Mouse (Mus musculus): ENCODE results near the gene Ppbp. TPM values are rescaled to one million over a fixed set of nuclear protein-coding genes. Genes with fewer than 3 reads are reported as not detected.
"Not testable (repeated sequence)": the region's sequence is repeated elsewhere in the genome, so short reads cannot be mapped to it uniquely, and the experiment has no call there.

Gene Ppbp
- polyA plus RNA-seq, 1 experiment: 1.5 TPM

DNA sequence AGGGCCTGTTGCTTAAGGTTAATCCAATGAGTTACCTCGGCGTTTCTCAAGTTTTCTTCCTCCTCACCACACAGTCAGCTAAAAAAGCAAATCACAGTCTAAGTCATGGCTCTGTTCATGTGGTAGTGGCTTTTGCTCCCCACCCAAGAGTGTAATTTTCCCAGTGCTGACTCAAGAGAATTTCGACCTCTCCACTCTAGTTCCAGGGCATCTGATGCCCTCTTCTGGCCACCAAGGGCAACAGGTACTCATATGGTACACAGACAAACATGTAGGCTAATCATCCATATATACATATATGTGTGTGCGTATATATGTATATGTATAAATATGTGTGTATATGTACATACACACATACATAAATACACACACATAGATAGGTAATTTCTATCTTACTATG is 19.8 kb downstream of the Ppbp start:
- no peaks in the 10 kb centered on the region for H3K27me3 ChIP-seq (replicated peaks; ENCODE audit: control insufficient read depth, insufficient read depth, low read length)
- H3K4me1 ChIP-seq (ENCODE audit: control insufficient read depth, insufficient read depth, low read length): no peaks in the 10 kb centered on the region
- peak; percentile 46 for TF ChIP-seq CTCF (conservative IDR thresholded peaks at IDR 0.05; ENCODE audit: insufficient read depth, insufficient read length, low read depth, low read length)
- no peak for TF ChIP-seq POLR2A (IDR thresholded peaks at IDR 0.05; ENCODE audit: low read depth, low read length)
- DNase-seq: no peak
- no peaks in the 10 kb centered on the region for H3K36me3 ChIP-seq (ENCODE audit: control insufficient read depth, insufficient read depth, low read length)
- 91% methylated on average over 4 of the region's 4 CpGs for WGBS
- no peak overlapping the region for H3K27ac ChIP-seq (ENCODE audit: insufficient read depth, low read depth, low read length)
- no peak overlapping the region for H3K4me3 ChIP-seq (ENCODE audit: insufficient read depth, low read depth, low read length)

DNA sequence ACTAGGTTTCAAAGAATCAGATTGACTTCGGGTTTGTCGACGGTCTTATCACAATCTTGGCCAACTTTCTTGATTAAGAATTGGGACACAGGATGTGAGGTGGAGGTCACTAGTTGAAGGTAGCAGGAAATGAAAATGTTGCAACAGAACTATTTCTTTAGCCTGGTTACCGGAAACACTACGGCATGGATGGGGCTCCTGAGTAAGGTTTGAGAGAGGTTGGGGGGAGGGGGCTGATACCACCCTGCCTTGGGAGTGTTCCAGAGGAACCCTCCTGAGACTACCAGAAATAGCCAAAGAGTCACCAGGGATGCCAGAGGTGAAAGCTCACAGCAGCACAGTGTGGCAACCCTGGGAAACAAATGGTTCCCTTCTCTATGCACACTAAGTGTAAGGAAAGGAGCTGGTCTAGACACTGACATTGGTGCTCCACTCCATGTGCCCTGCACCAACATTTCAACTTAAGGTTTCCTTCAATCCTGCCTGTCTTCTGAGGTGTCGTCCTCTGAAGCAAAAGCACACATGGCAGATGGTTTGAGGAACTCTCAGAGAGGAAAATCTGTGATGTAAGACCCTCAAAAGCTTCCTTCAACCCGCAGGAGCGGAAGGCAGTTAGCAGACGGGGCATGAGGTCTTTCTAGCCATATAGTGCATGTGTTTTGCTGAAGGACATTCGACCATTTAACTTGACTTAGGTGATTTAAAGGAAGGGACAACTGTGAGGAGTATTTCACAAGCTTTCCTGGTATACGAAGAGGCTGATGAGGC is 21.2 kb downstream of the Ppbp start:
- TF ChIP-seq POLR2A (IDR thresholded peaks at IDR 0.05; ENCODE audit: low read depth, low read length) (no peak), CTCF (conservative IDR thresholded peaks at IDR 0.05; ENCODE audit: insufficient read depth, insufficient read length, low read depth, low read length) (no peak)
- no peaks in the 10 kb centered on the region for H3K4me1 ChIP-seq (ENCODE audit: control insufficient read depth, insufficient read depth, low read length)
- 0 out of 2 replicates have a peak overlapping the region, but pooled peaks have one; percentile 12 for H3K27ac ChIP-seq (ENCODE audit: insufficient read depth, low read depth, low read length)
- no peaks in the 10 kb centered on the region for H3K27me3 ChIP-seq (replicated peaks; ENCODE audit: control insufficient read depth, insufficient read depth, low read length)
- peak; percentile 51 for DNase-seq
- no peaks in the 10 kb centered on the region for H3K36me3 ChIP-seq (ENCODE audit: control insufficient read depth, insufficient read depth, low read length)
- 38% methylated on average over 11 of the region's 11 CpGs for WGBS
- no peak overlapping the region for H3K4me3 ChIP-seq (ENCODE audit: insufficient read depth, low read depth, low read length)

DNA sequence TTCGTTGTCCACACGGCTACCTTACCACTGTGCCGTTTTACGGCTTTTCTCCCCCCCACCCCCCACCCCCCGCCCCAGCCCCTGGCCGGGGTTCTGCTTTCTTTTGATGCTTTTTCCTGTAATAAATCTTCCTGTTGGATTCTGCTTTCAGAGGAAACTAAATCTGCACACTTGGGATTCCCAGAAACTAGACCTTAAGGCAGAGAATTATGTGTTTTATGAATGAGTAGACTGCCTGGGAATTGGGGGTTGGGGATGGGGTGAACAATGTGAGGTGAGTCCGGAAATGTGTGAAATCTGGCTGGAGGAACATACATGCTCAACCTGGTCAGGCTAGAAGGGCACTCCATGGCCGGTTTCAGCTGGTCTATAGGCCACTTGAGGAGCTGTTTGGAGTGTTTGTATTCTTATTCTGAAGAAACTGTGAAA is 21.8 kb downstream of the Ppbp start:
- Histone ChIP-seq H3K36me3 (ENCODE audit: control insufficient read depth, insufficient read depth, low read length) (no peaks in the 10 kb centered on the region), H3K27me3 (replicated peaks; ENCODE audit: control insufficient read depth, insufficient read depth, low read length) (no peaks in the 10 kb centered on the region), H3K4me3 (ENCODE audit: insufficient read depth, low read depth, low read length) (no peak overlapping the region), H3K27ac (ENCODE audit: insufficient read depth, low read depth, low read length) (no peak overlapping the region), H3K4me1 (ENCODE audit: control insufficient read depth, insufficient read depth, low read length) (no peaks in the 10 kb centered on the region)
- WGBS: 20% methylated on average over 8 of the region's 8 CpGs
- peak; percentile 14 for DNase-seq
- TF ChIP-seq POLR2A (IDR thresholded peaks at IDR 0.05; ENCODE audit: low read depth, low read length) (no peak), CTCF (conservative IDR thresholded peaks at IDR 0.05; ENCODE audit: insufficient read depth, insufficient read length, low read depth, low read length) (no peak)

DNA sequence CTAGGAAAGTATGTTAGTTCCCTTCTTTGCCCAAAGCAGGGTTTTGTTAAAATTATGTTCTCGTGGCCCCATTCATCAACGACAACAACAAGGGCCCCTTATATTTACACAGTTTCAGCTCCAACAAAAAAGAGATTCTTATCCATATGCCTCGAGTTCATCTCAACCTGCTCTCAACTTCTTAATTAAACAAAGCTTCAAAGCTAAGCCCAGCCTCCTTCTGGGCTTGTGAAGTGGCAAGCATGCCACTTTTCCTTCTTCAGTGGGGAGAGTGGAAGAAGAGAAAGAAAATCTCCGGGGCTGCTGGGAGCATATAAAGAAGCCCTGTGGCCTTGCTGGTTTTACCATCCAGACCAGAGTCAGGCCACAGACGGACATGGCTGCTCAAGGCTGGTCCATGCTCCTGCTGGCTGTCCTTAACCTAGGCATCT is 25.9 kb downstream of the Ppbp start, which contains the start of gene Cxcl15:
Cxcl15 (plus strand) TSS at position 340 of the 431 bp plus-strand sequence.
- H3K27me3 ChIP-seq (replicated peaks; ENCODE audit: control insufficient read depth, insufficient read depth, low read length): no peaks in the 10 kb centered on the region
- no peak within 1 kb of the TSS for H3K27ac ChIP-seq (ENCODE audit: insufficient read depth, low read depth, low read length)
- 68% methylated on average over 5 of the region's 5 CpGs for WGBS
- DNase-seq: no peak
- TF ChIP-seq POLR2A (IDR thresholded peaks at IDR 0.05; ENCODE audit: low read depth, low read length) (no peak), CTCF (conservative IDR thresholded peaks at IDR 0.05; ENCODE audit: insufficient read depth, insufficient read length, low read depth, low read length) (no peak)
- H3K4me1 ChIP-seq (ENCODE audit: control insufficient read depth, insufficient read depth, low read length): no peaks in the 10 kb centered on the region
- no peaks in the 10 kb centered on the region for H3K36me3 ChIP-seq (ENCODE audit: control insufficient read depth, insufficient read depth, low read length)
- no peak within 1 kb of the TSS for H3K4me3 ChIP-seq (ENCODE audit: insufficient read depth, low read depth, low read length)

DNA sequence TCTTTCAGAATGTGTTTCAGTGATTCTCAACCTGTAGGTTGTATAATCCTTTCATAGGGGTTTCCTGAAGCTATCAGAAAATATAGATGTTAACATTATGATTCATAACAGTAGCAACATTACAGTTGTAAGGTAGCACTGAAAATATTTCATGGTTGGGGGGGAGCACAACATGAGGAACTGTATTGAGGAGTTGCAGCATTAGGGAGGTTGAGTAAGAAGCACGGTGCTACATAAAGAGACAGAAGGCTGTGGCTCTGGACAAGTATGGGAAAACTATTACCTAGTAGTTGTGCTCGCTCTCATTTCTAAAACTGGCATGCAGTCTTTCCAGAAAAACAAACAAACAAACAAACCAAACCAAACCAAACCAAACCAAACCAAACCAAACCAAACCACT is 27.1 kb downstream of the Ppbp start:
- H3K36me3 ChIP-seq (ENCODE audit: control insufficient read depth, insufficient read depth, low read length); H3K27ac ChIP-seq (ENCODE audit: insufficient read depth, low read depth, low read length); DNase-seq; H3K4me3 ChIP-seq (ENCODE audit: insufficient read depth, low read depth, low read length); H3K4me1 ChIP-seq (ENCODE audit: control insufficient read depth, insufficient read depth, low read length); H3K27me3 ChIP-seq (replicated peaks; ENCODE audit: control insufficient read depth, insufficient read depth, low read length): not testable (repeated sequence)
- WGBS: 92% methylated on average over 2 of the region's 2 CpGs

DNA sequence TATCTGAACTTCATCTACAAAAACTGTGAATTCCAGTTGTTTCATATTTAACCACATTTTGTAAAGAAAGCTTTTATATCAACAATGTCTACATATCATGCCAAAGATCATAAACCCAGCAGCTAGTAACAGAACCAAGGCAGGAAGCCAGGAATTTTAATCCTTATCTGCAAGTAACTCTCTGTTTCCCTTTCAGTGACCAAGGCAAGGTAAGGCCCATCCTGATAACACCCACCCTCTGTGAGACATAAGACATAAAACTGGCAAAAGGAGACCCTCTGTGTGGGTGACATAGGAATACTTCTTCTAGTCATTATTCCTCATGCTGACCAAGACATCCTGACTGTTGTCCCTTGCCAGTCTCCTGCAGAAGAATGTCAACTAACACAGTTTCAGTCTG is 36.3 kb downstream of the Ppbp start:
- no peak overlapping the region for H3K4me3 ChIP-seq (ENCODE audit: insufficient read depth, low read depth, low read length)
- no peaks in the 10 kb centered on the region for H3K27me3 ChIP-seq (replicated peaks; ENCODE audit: control insufficient read depth, insufficient read depth, low read length)
- no peaks in the 10 kb centered on the region for H3K36me3 ChIP-seq (ENCODE audit: control insufficient read depth, insufficient read depth, low read length)
- TF ChIP-seq POLR2A (IDR thresholded peaks at IDR 0.05; ENCODE audit: low read depth, low read length) (no peak), CTCF (conservative IDR thresholded peaks at IDR 0.05; ENCODE audit: insufficient read depth, insufficient read length, low read depth, low read length) (no peak)
- H3K27ac ChIP-seq (ENCODE audit: insufficient read depth, low read depth, low read length): no peak overlapping the region
- DNase-seq: no peak
- no peaks in the 10 kb centered on the region for H3K4me1 ChIP-seq (ENCODE audit: control insufficient read depth, insufficient read depth, low read length)

DNA sequence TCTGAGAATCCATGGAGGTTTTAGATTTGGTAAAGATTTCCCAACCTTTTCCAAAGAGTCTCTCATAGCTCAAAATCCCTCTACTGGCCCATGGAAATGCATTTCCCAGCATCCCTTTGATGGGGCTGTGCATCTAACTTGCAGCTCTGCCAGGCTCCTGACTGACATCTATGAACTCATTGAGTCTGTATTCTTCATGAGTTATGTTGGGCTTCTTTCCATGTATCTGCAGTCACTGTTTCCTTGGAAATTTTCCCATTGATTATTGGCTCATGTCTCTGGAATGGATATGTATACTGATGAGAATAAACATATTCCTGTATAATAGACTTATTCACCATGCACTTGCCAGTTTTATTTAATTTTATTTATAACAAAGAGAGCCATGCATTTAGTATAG is 37.7 kb downstream of the Ppbp start:
- no peak for DNase-seq

More for the DNA sequence above, 37.7 kb downstream of the Ppbp start:
- Histone ChIP-seq H3K4me3 (ENCODE audit: insufficient read depth, low read depth, low read length) (no peak overlapping the region), H3K4me1 (ENCODE audit: control insufficient read depth, insufficient read depth, low read length) (no peaks in the 10 kb centered on the region), H3K27ac (ENCODE audit: insufficient read depth, low read depth, low read length) (no peak overlapping the region), H3K36me3 (ENCODE audit: control insufficient read depth, insufficient read depth, low read length) (no peaks in the 10 kb centered on the region), H3K27me3 (replicated peaks; ENCODE audit: control insufficient read depth, insufficient read depth, low read length) (no peaks in the 10 kb centered on the region)
- TF ChIP-seq POLR2A (IDR thresholded peaks at IDR 0.05; ENCODE audit: low read depth, low read length) (no peak), CTCF (conservative IDR thresholded peaks at IDR 0.05; ENCODE audit: insufficient read depth, insufficient read length, low read depth, low read length) (no peak)
